Mouse (Mus musculus) adrenal gland, postnatal 10 days (tissue): ENCODE results near the gene Ifitm3. TPM values are rescaled to one million over a fixed set of nuclear protein-coding genes. Genes with fewer than 3 reads are reported as not detected.
"Not testable (repeated sequence)": the region's sequence is repeated elsewhere in the genome, so short reads cannot be mapped to it uniquely, and the experiment has no call there.

Experiments used
- DNase-seq: peaks from one replicate; pipeline ENCODE4 v3.0.0; 2021; ENCODE audit warnings: mixed read lengths
- total RNA-seq, 2 experiments: library from RNA; stranded (reverse); gene quantifications; 2 replicates each; pipeline ENCODE4 v1.2.3; 2021

Gene Ifitm3
- total RNA-seq, 2 experiments from 2014 or later, result 131 to 136 TPM

DNA sequence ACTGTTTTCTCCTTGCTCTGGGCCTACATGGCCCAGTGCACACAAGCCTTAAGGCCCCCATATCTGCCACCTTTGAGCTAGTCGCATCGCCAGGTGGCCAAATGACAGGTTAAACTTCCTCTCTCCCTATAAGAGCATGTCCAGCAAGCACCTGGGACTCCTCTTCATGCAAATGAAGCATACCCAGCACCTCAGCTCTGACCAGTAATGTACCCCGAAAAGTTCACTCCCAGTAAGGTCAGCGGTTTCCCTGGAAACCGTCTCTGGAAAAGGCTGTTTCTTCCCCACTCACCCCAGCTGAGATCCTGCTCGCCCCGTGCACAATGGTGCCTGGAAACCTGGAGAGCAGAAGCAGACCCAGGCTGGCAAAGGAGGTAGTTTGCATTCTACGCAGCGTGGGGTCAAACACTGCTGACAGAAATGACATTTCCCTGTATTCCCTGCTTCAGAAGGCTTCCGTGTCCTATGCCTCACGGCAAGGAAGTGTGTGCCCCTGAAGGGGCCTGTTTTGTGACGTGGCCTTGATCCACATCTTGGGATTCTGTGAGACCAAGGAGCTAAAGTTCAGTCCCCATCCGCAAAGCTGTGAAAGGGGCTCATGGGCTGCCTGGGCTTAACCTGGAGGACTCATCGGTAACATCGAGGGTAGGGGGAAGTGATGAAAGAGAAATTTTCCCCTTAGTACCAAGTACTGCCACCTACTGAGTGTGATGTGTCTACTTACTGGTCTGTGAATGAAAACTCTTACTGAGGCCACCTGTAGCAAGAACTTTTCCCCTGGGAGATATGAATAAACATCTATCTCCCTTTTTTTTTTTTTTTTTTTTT, 9.5 kb downstream of the Ifitm3 start:
- DNase-seq, result no peak

DNA sequence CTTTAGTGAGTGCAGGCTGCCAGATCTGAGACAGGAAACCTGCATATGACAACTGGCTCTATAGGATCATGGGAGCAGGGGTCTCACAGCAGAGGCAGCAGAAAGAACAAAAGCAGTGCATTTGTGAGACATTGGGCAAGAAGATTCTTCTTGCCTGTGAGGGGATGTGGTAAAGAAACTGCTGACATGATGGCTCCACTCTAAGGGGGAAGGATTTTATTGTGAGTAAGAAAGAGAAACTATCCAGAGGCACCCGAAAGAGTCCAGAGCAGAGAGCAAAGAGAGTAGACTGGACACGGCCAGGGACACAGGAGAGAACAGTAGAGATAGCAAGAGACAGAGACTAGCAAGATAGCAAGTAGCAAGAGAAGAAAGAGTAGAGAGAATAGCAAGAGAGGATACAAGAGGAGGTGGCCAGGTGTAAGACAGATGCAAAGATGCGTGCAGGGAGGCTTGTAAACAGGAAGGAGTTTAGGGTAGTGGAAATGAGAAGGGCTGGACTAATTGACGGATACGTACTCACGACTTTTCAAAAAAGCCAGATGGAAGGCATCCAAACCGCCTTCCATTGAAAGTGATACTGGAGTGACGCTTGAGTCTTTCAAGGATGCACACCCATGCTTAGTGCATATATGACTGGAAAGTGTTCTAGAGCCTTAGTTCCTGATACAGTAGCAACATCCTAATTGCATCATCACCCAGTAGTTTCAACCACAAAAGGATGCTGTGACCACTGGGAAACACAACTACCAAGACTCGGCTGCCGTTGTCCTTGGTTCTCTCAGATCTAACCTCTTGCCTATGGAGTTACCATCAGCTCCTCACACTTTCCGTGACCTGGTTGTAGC, 11.5 kb downstream of the Ifitm3 start:
- DNase-seq, result no peak

DNA sequence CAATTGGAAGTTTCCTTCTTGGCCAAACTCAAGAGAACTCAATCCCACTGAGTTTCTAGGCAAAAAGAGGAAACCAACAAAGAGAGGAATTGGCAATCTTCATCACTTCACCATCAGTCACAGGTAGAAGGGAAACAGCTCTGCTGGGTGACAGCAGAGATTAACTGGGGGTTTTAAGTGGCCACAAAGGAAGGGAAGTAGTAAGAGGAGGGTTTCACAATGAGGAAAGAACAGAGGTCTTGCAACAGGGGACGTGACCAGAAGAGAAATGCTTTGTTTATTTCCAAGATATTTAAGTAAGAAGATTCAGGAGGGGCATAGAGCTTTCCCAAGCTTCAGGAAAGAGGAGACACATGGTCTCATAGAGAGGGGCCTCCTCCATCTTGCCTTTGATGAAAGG, 12.8 kb downstream of the Ifitm3 start:
- DNase-seq, result no peak

DNA sequence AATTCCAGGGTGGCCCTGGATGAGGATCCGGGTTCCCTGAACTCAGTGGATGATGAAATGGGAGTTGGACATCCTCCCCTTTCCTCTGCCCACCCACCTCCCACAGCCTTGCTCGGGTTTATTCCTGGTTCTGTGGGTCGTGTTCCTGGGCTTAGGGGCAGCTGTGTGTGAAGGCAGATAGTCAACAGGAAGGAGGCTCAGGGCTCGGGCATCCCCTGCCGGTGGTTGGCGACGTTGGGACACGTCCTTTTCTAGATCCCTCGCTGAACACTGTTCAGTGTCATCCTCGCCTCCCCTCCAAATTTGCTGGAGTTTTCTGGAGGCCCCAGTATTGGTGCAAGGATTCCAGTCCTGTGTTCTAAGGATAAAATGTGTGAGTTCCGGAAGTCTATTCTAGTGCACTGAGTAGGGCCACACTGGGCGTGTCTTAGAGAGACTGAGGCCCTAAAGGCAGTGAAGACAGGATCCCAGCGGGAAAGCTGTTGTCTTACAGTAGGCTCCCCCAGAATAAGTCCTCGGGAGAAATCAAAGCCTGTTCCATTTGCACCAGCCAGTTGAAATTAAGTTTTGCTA, 19.4 kb downstream of the Ifitm3 start:
- no peak for DNase-seq

DNA sequence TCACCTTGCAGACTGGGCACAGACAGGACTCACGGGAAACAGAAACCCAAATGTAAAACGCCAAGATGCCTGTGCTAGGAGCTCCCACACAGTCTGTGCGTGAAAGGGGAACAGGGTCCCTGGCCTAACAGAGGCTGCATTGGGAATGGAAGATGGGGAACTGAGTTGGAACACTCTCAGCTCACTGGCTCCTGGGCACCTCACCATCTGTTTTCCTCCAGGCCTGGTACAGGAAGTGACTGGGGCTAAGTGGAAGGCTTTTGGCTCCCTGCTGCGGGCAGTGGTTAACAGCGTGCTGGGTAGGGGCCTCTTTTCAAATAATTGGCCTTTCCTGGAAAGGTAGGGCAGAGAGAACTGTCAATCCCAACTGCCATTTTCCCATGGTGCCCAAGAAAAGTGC, 19.9 kb downstream of the Ifitm3 start:
- DNase-seq, result no peak

DNA sequence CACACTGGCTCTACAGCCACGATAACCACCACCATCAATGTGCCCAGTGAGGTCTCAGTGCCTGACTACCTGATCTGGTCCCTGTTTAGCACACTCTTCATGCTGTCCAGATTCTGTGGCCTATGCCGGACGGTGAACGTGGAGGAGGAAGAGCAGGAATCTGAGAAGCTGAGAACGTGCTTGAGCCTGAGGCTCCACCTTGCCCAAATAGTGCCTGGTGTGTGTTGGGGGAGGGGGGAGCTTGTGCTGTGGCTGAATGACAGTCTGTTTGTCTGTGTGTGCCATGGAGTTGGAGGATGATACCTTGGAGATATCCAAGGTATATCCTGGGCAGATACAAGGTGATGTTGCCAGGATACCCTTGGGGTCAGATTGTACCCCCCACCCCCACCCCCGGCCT, 20.4 kb downstream of the Ifitm3 start:
- DNase-seq, result no peak

DNA sequence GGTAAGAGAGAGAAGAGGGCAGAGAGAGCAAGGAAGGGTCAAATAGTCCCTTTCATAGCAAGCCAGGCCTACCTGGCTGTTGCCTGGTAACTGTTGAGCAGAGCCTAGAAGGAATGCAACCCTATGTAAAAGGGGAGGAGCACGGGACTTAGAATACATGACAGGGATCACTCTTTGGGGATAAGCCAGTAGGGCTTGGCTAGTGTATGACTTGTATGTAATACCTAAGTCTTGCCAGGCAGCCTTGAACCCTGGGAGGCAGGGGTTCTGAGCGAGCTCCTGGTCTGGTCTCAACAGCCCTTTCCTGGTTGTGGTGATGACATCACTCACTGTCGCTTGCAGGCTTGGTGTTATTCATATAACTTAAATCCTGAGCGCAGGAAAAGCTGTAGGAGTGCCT, 21.5 kb downstream of the Ifitm3 start:
- DNase-seq, result no peak

DNA sequence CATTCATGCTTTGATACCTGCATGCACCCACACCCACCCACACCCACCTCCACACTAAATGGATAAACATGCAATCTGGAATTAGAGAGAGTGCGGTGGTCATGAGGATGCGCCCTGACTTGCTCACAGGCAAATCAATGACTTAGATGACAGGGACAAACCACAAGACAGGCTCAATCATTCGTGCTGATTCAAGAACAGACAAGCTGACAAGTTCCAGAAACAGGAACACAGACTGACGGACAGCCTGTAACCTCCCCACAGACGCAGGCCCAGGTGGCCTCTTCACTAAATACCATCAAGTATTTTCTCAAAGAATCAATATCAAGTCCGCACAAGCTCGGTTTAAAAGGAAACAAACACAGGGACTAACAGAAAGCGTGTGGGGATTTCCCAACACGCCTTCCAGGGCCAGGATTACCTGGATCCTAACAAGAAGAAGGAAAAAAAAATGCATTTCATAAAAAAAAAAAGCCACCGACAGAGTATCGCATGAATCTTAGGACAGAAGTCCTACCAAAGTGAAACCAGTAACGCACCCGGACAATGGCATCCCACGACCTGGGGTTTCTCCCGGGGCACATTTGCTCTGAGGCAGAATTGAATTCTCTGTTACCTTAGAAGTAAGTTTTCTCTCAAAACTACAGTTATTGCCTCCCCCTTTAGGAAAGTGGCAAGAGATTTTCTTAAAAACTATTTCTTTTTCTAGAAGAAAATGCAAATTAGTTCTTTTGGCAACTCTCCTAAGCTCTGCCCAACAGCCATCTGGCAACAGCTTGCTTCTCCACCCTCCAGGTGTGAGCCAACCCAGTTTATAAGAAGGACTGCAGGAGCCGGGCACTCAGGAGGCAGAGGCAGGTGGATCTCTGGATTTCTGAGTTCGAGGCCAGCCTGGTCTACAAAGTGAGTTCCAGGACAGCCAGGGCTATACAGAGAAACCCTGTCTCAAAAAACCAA, 23.1 kb downstream of the Ifitm3 start:
- no peak for DNase-seq

DNA sequence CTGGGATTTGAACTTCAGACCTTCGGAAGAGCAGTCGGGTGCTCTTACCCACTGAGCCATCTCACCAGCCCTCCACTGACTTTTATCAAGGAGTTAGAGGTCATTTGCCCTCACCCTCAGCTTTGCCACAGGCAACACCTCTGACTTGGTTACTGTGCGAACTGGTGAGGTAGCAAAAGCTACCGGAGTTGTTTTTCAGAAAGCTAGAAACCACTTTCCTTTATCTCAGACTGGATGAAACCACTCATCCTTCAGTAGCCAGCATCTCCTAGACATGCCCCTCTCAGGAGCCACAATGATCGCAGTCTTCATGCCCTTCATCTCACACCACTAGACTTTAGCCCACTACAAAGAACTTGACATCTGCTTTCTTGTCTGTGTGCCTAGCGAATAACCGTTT, 27.6 kb downstream of the Ifitm3 start:
- no peak for DNase-seq

DNA sequence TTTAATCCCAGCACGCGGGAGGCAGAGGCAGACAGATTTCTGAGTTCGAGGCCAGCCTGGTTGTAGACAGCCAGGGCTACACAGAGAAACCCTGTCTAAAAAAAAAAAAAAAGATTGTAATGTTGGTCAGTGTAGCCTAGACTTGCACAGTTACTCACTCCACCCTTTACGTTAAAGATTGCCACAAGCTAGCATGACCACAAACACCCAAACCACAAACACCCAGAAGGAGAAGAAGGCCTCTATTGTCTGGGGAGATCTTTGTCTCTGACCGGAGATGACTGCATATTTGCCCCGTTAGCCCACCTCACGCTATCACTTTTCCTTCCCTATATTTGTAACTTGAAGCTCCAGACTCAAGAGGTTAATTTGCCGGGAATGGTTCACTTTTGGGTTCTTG, 28.9 kb downstream of the Ifitm3 start:
- no peak for DNase-seq

DNA sequence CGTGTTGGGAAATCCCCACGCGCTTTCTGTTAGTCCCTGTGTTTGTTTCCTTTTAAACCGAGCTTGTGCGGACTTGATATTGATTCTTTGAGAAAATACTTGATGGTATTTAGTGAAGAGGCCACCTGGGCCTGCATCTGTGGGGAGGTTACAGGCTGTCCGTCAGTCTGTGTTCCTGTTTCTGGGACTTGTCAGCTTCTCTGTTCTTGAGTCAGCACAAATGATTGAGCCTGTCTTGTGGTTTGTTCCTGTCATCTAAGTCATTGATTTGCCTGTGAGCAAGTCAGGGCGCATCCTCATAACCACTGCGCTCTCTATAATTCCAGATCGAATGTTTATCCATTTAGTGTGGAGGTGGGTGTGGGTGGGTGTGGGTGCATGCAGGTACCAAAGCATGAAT, 33.9 kb downstream of the Ifitm3 start:
- not testable (repeated sequence) for DNase-seq

DNA sequence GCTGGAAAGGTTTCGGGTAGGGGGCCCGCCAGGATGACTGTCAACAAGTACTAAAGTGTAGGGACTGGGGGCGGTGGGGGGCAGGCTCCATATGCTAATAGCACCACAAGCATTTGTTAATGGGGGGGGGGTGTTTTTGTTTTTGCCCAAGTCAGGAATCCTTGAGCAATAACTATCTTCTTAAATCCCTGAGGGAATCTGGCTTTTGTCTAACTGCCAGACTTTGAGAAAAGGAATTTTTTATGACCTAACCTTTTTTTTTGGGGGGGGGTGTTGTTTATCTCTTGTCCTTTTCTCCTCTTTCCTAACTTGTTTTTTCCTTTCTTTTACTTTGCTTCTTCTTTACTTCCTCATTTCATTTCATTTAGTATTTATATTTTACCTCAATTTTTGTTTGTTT, 35.1 kb downstream of the Ifitm3 start:
- DNase-seq, result no peak

DNA sequence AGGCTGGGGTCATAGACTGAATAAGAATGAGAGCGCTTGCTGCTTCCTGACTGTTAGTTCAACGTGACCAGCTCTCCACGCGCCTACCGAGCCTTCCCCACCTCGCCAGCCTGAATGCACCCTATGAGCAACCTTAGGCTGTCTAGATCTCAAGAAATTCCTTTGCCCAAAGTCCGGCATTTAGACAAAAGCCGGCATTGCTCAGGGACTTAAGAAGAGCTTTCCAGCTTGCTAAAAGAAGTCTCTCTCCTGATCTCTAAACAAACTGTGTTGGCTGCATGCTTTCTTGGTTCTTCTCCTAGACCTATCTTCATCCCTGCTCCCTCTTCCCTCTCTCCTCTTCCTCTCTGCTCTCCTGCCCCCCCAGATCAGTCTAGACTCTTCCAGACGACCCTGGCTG, 35.6 kb downstream of the Ifitm3 start:
- DNase-seq, result no peak

DNA sequence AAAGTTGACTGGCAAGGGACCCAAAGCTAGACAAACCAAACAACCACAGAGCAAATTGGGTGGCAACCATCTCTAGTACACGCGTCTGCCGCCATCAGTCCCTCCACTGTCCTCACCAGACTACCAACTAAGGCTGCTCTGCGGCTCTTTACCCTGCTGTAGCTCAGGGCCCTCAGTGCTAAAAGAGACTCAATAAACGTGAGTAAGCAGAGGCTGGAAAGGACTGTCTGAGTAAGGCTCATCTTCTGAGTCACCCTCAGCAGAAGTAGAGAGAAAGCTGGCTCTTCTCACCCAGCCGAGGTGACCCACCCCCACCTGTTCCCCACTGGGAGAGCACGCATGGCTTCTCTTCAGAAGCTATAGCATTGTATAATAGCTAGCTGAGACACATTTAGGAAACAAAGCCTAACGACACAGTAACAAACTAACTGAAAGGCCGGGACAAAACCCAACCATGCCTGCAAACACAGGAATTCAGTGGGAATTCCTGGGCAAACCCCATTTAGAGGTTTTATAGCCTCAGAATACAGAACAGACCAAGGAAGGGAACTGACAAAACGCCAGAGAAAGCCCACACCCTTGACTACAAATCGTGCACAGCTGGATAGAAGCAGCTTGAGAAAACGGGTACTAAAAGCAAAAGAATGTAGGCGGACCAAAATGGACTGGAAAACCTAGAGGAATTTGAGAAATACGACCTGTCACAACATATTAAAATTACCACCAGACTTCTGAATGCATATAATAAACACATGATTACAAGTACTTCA, 37.0 kb downstream of the Ifitm3 start:
- DNase-seq, result no peak

DNA sequence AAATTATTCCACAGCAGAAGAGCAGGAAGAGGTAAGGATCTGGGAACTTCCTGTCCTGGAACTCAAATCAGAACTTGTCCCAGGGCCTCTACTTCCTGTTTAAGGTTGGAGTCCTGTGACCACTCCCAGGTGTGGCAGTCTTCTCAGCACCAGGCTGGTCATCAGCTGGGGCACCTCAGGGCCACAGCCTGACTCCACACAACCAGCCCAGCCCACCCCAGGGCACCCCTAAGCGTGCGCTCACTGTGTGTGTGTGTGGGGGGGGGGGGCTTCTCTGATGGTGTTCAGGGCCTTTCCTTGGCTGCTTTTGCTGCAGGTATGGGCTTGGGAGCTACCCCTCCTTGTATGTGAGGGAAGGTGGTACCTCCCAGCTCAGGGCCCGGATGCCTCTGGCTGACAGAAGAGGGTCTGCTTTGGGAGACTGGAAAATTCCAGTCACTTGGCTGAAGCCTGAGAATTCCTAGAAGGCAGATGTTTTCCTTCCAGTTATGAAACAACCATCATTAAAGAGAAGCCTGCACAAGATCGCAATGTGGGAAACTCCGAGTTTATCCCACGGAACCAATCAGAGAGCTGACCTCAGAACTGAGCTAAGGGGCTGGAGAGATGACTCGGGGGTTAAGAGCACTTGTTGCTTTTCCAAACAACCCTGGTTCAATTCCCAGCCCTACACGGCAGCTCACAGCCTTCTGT, 38.9 kb downstream of the Ifitm3 start:
- DNase-seq, result no peak

DNA sequence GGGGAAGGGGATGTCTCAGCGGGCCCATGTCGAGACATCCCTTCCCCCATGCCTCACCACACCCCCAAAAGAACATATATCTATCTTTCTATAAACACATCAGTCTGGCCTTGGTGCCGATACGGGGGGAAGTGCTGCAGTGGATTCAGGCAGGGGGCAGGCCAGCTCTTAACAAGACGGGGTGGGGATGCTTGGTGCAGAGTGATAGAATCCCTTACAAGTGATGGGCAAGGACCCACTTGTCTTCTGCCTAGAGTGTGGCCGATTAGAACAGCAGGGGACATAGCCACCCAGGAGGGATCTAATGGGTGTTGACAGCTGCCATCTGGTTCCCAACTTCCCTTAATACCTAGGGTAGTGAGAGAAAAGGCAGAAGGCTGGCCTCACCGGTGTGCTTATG, 39.6 kb downstream of the Ifitm3 start:
- DNase-seq, result no peak

DNA sequence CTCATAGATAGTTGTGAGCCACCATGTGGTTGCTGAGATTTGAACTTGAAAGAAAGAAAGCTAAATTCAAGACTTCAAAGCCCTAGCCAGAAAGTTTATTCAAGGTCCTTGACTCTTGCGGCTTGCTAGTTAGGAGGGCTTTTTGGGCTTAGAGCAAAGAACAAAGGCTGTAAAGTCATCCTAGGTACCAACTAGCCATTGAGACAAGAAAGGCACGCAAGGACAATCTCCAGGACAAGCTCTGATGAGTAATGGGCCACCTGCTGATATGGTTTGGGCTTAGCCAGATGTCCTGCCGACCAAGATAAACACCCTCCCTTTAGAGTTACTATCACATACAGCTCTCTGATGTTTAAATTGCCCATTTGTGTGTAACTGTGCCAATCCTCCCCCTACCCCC, 41.9 kb downstream of the Ifitm3 start:
- DNase-seq, result not testable (repeated sequence)

DNA sequence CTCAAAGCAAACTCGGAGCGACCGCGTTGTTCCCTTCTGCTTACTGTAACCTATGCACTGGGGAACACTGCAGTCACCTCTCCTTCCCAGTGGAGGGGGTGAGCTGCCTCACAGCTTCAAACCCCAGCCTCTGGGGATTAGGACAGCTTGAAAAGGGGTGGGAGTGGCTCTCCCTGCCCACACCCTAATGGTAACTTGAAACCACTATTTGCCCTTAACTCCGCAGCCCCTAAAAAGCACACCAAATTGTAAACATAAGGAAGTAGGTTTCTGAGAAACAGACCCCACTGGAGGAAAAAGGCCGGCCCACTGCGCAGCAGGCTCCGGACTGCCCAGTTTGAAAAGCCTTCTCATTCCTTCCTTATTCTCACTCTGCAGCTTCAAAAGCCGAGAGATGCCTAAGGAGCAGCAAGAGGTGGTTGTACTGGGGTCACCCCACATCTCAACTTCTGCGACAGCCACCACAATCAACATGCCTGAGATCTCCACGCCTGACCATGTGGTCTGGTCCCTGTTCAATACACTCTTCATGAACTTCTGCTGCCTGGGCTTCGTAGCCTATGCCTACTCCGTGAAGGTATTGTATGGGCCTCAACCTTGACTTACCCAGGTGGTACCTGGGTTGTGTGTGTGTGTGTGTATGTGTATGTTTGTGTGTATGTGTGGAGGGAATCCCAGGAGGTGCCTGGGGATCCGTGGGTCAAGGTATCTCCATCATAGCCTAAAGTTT, 42.5 kb downstream of the Ifitm3 start:
- no peak for DNase-seq

DNA sequence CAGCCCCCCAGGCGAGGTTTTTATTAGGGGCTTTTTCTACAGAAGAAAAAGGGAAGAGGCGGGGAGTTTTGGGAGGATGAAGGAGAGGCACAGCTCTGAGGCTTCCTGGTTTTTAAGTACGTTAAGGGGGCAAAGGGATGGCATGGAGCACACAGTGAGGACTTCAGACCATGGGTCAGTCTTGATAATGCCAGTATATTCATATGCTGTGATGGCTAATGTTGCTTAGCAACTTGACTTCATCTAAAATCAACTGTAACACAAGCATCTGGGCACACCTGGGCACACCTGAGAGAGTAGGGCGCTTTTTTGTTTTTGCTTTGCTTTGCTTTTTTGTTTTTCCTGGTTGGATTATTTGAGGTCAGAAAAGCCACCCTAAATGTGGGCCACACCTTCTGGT, 43.6 kb downstream of the Ifitm3 start, which contains the start of gene Ifitm1:
Gene Ifitm1 (plus strand): TSS at position 301 of the 400 bp plus-strand sequence.
- DNase-seq, result no peak

DNA sequence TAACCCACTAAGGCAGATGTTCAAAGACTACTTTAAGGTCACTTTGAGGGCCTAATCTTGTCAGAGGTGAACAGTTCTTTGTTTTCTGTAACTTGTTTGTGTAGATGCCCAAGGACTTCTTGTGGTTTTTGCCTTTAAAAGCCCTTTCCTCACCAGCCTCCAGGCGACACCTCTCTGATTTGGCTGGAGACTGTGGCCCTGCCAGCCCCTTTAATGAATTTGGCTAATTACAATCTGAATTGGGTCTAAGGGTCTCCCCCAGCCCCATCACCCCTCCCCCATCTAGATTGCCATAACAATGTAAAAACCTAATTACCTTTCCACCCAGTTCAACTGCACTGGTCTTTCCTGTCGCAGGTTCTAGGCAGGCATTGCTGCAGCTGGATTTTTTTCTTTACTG, 47.8 kb downstream of the Ifitm3 start:
- DNase-seq, result no peak
